Mouse (Mus musculus) kidney, adult 11 months (tissue): Measurements from ENCODE around the gene Grk1.

Experiments used
- DNase-seq: peaks from one replicate; pipeline ENCODE4 v3.0.0; 2022

Gene Grk1

GRCm38 (mm10) chr8:13404666-13405131 is at the start of gene Grk1:
Grk1 (plus strand) TSS chr8:13405081.
- DNase-seq = no peak

- no peak for DNase-seq
Observed at GRCm38 (mm10) chr8:13356221-13356620, 48.7 kb upstream of the Grk1 start.

GRCm38 (mm10) chr8:13356681-13357080 is 48.2 kb upstream of the Grk1 start:
- DNase-seq = no peak

- DNase-seq = no peak
Observed at GRCm38 (mm10) chr8:13360213-13360612, 44.7 kb upstream of the Grk1 start.

GRCm38 (mm10) chr8:13361865-13362264 is 43.0 kb upstream of the Grk1 start:
- DNase-seq = no peak

GRCm38 (mm10) chr8:13373151-13373662 is 31.7 kb upstream of the Grk1 start:
- DNase-seq = no peak

- no peak for DNase-seq
Observed at GRCm38 (mm10) chr8:13381630-13382029, 23.3 kb upstream of the Grk1 start.

GRCm38 (mm10) chr8:13382536-13382935 is 22.3 kb upstream of the Grk1 start:
- DNase-seq = no peak

- no peak for DNase-seq
Observed at GRCm38 (mm10) chr8:13382999-13383398, 21.9 kb upstream of the Grk1 start.

GRCm38 (mm10) chr8:13386366-13386765 is 18.5 kb upstream of the Grk1 start:
- DNase-seq = no peak

- no peak for DNase-seq
Observed at GRCm38 (mm10) chr8:13387728-13388127, 17.2 kb upstream of the Grk1 start.

GRCm38 (mm10) chr8:13388744-13389143 is 16.1 kb upstream of the Grk1 start:
- no peak for DNase-seq

- DNase-seq = no peak
Observed at GRCm38 (mm10) chr8:13393869-13394268, 11.0 kb upstream of the Grk1 start.

GRCm38 (mm10) chr8:13396725-13397124 is 8.2 kb upstream of the Grk1 start, which contains the start of gene Atp4b:
Atp4b (minus strand) TSS chr8:13396825.
- DNase-seq = no peak

- no peak for DNase-seq
Observed at GRCm38 (mm10) chr8:13403517-13403916, 1.4 kb upstream of the Grk1 start.

- DNase-seq = no peak
Observed at GRCm38 (mm10) chr8:13406011-13406410, 1.1 kb downstream of the Grk1 start.

GRCm38 (mm10) chr8:13411597-13411996 is 6.7 kb downstream of the Grk1 start:
- DNase-seq = peak; percentile 34

- peak; percentile 10 for DNase-seq
Observed at GRCm38 (mm10) chr8:13412891-13413558, 8.1 kb downstream of the Grk1 start.

GRCm38 (mm10) chr8:13413823-13414390 is 9.0 kb downstream of the Grk1 start:
- no peak for DNase-seq

GRCm38 (mm10) chr8:13415879-13416278 is 11.0 kb downstream of the Grk1 start:
- DNase-seq = no peak

- DNase-seq = no peak
Observed at GRCm38 (mm10) chr8:13419111-13419639, 14.3 kb downstream of the Grk1 start.

GRCm38 (mm10) chr8:13420970-13421369 is 16.1 kb downstream of the Grk1 start:
- no peak for DNase-seq

- peak; percentile 16 for DNase-seq
Observed at GRCm38 (mm10) chr8:13427351-13427750, 22.5 kb downstream of the Grk1 start.

- DNase-seq = no peak
Observed at GRCm38 (mm10) chr8:13428156-13428555, 23.3 kb downstream of the Grk1 start.
